Mouse (Mus musculus): ENCODE results near the gene Ube2c.

DNA sequence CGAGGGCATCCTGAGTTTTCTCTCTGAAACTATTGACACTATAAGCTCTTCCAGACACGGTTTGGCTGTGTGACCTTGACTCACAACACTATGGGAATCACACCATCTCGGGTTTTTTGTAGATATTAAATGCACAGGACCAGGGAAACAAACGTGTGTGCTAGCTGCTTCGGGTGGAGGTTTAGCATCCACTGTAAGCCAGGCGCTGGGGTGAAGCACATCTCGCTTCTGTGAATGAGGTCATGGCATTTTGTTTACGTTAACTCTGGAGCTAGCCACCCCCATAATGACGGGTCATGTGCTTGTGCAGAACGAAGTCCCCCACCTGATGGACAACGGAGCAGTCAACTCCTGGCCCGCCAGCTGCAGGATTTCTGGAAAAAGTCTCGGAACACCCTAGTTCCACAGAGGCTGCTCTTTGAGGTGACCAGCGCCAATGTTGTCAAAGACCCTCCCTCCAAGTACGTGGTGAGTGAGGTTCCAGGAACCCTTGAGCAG lies 16.7 kb downstream of the Ube2c start:
- TF ChIP-seq EP300 (IDR thresholded peaks at IDR 0.05; ENCODE audit: low read depth) = no peak
- TF ChIP-seq CTCF (IDR thresholded peaks at IDR 0.05; ENCODE audit: low read depth) = no peak

Data from liver, embryonic 14.5 days (tissue).